Mouse (Mus musculus) stomach, postnatal 0 days (tissue): ENCODE results near the gene Nup88.

ENCODE experiments used
- CTCF ChIP-seq: IDR thresholded peaks from 2 replicates; pipeline ENCODE4 v1.5.1; 2016; ENCODE audit warnings: antibody characterized with exemption, low read depth, mild to moderate bottlenecking, moderate library complexity
- EP300 ChIP-seq: optimal IDR thresholded peaks from 2 replicates; pipeline ENCODE3; 2016; ENCODE audit warnings: antibody characterized with exemption

- TF ChIP-seq CTCF (no peak), EP300 (no peak)
Measured at GRCm38 (mm10) chr11:71007831-71008230, 38.1 kb upstream of the Nup88 start.
